Mouse (Mus musculus): ENCODE measurements around the gene Fxyd4. TPM values are rescaled to one million over a fixed set of nuclear protein-coding genes. Genes with fewer than 3 reads are reported as not detected.

The Fxyd4 gene
- not detected for total RNA-seq (2021)
- long read RNA-seq, experiment 1, result 0 reads
- long read RNA-seq, experiment 2, result 0 reads

- intact Hi-C loops (cut with DNase I), result no loop called here
- Histone ChIP-seq H3K27ac (peak within 1 kb of the TSS; percentile 42; the same call in 1 of the 2 replicates), H3K4me3 (no peak within 1 kb of the TSS)
- no peak for TF ChIP-seq CTCF (IDR thresholded peaks at IDR 0.05)
- no peak for DNase-seq (ENCODE audit: extremely low spot score in 1 of 2, low spot score in 2 of 2)
Observed at GRCm38 (mm10) chr6:117937222-117937932, at the start of gene Fxyd4. TSS of gene Fxyd4 (minus strand) at chr6:117937692.

DNA sequence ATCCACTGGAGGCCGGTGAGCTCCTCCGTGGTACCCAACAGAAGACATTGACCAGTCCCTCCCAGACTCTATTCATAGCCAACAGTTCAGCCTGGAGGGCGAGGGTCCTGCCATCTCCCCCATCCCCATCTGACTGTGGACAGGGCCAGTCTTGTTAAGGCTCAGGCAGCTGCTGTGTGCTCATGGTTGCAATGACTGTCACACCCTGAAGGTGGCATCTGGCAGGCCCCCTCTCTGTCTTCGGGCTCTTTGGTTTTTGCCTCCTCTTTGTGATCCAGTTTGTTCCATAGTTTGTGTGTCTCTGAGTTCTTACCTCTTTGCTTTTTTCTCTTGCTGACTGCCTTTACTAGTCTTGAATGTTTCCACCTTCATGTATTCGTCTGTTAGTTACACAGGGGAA, 49.7 kb upstream of the Fxyd4 start:
- TF ChIP-seq CTCF (IDR thresholded peaks at IDR 0.05), result peak; percentile 27
- intact Hi-C loops (cut with DNase I), result no loop called here
- H3K27ac ChIP-seq, result no peak overlapping the region
- H3K4me3 ChIP-seq, result no peak overlapping the region
- no peak for DNase-seq (ENCODE audit: extremely low spot score in 1 of 2, low spot score in 2 of 2)

DNA sequence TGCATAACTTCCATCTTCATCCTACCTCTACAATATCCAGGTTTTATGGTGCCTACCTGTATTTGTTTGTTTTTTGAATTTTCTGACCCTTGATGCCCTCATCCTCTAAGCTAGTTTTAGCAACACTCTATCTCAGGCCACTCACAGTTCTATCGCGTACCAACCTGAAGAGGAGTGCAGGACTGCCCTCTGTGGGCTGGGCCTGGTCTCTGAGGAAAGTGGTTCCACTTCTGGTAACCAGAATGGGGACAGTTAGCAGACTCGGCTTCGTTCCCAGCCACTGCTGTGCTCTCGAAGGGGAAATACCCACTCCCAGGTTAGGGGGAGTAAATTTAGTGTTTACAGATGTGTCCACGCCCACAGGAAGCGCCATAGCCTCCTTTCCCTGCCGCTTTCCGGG, 29.2 kb upstream of the Fxyd4 start:
- Histone ChIP-seq H3K27ac (no peak overlapping the region), H3K4me3 (no peak overlapping the region)
- intact Hi-C loops (cut with DNase I), result no loop called here
- no peak; the same call in 1 of the 2 replicates for TF ChIP-seq CTCF (IDR thresholded peaks at IDR 0.05)
- DNase-seq (ENCODE audit: extremely low spot score in 1 of 2, low spot score in 2 of 2), result no peak

DNA sequence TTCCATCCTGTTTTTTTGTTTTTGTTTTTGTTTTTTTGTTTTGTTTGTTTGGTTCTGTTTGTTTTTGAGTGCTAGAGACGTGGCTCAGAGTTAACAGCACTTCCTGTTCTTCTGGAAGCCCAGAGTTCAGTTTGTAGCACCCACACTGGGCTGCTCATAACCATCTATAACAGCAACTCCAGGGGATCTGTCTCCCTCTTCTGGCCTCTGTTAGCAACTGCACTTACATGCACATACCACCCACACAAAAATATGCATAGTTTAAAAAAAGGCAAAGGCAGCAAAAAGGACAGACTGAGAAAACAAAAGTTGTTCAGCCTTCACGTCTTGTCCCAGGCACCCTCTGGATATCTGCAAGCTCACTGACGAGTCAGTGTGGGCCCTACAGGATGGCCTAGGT, 25.7 kb upstream of the Fxyd4 start:
- no peak overlapping the region for H3K27ac ChIP-seq
- DNase-seq (ENCODE audit: extremely low spot score in 1 of 2, low spot score in 2 of 2), result no peak
- H3K4me3 ChIP-seq, result no peak overlapping the region
- peak; percentile 23 for TF ChIP-seq CTCF (IDR thresholded peaks at IDR 0.05)
- intact Hi-C loops (cut with DNase I), result no loop called here

DNA sequence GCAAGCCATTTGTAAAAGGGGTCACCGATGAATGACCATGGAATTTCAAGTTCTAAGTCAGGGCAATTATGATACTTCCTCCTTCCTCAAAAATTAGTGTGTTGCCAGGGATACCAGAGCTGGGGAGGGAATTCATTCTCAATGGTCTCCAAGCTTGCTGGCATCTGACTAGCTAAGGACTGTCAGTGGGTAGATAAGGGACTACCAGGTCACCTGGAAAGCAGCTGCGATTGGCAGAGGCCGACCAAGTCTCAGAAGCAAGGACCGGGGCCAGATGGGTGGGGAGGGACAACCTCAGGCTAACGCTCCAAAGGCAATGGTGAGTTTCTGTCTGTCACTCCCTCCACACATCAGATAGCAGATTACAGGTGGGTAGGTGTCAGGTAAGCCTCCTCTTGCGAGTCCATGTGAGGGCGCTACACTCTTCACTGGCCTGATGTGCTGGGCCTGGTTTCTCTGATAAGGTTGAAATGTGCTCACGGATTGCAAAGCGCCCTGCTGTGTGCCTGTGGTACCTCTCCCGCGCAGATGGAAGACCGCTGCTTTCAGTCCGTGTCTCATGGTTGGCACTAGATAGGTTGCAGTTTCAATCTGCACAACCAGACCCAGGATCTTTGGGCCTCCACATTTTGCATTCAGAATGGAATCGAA, 19.5 kb upstream of the Fxyd4 start:
- TF ChIP-seq CTCF (IDR thresholded peaks at IDR 0.05), result peak; percentile 1; the same call in 1 of the 2 replicates
- intact Hi-C loops (cut with DNase I), result no loop called here
- H3K27ac ChIP-seq, result no peak overlapping the region
- no peak for DNase-seq (ENCODE audit: extremely low spot score in 1 of 2, low spot score in 2 of 2)
- H3K4me3 ChIP-seq, result no peak overlapping the region

DNA sequence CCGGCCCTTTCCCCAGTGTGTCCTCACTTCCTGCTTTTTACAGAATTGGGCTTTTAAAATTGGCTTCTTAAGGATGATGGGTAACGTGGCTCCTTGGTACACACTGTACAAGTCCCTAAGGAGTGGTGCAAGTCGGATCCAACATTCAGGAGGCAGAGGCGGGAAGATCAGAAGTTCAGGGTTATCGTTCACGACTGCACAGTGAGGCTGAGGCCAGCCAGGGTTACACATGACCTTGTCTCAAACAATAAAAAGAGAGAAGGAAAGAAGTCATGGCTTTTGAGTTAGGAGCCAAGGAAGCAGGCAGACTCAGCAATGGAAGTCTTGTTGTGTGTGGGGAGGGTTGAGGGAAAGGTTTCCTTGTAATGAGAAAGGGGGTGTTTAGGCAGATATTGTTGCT, 18.7 kb upstream of the Fxyd4 start:
- DNase-seq (ENCODE audit: extremely low spot score in 1 of 2, low spot score in 2 of 2), result no peak
- Histone ChIP-seq H3K27ac (no peak overlapping the region), H3K4me3 (no peak overlapping the region)
- TF ChIP-seq CTCF (IDR thresholded peaks at IDR 0.05), result no peak
- intact Hi-C loops (cut with DNase I), result no loop called here

DNA sequence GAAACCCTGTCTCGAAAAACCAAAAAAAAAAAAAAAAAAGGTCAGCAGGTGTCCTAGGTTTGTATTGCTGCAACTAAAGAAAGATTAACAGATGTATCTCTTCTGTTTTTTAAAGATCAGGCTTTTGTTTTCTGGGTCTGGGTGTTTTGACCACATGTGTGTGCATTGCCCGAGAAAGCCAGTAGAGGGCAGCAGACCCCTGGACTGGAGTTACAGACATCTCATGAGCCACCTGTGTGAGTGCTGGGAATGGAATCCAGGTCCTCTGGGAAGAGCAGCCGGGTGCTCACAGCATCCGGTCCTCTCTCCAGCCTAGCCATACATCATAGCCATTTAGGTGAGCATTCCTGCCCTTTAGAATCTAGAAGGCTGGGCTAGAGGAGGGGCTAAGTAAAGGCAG, 14.8 kb upstream of the Fxyd4 start:
- no peak overlapping the region for H3K27ac ChIP-seq
- no peak overlapping the region for H3K4me3 ChIP-seq
- peak; percentile 21 for TF ChIP-seq CTCF (IDR thresholded peaks at IDR 0.05)
- intact Hi-C loops (cut with DNase I), result no loop called here
- DNase-seq (ENCODE audit: extremely low spot score in 1 of 2, low spot score in 2 of 2), result no peak

DNA sequence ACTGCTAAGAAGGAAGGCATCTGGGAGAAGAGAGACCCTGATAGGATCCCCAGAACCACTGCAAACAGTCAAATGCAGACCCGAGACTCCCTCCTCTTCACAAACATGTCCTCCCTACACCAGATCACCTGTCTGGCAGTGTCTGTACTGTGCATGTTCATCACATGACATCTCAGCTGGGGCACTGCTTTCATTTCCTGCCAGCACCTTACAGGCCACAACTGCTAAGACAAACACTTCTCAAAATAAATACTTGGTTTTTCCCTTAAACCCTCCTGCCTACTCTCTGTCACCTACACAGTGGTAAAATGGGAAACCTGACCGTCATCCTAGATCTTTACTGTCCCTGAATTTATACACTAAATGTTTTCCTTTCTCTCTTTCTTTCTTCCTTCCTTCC, 6.4 kb upstream of the Fxyd4 start:
- intact Hi-C loops (cut with DNase I), result loop anchor here (5.0 kb wide), 2 partner anchors 68 to 128 kb away; partner anchors contain the start of gene Rasgef1a
- TF ChIP-seq CTCF (IDR thresholded peaks at IDR 0.05), result no peak
- Histone ChIP-seq H3K27ac (no peak overlapping the region), H3K4me3 (no peak overlapping the region)
- no peak for DNase-seq (ENCODE audit: extremely low spot score in 1 of 2, low spot score in 2 of 2)

DNA sequence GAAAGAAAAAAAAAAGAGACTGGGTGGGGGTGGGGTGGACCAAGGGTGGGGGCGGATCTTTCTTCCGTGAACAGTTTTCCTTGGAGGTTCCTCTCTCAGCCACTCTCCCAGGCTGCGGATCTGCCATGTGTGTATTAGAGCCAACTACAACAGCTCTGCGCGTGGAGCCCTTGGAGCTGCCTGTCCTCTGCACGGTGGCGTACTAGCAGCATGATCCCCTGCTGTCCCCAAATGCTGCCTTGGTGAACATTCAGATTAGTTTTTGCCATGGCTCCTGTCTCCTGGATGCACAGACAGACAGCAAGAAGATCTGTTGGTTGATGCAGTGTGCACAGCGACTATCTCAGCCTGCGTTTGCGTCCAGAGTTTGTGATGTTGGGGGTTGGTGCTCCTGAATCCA, 5.3 kb upstream of the Fxyd4 start:
- H3K4me3 ChIP-seq, result no peak overlapping the region
- DNase-seq (ENCODE audit: extremely low spot score in 1 of 2, low spot score in 2 of 2), result peak in 1 of 2 experiments; percentile 22
- intact Hi-C loops (cut with DNase I), result loop anchor here (5.0 kb wide), 2 partner anchors 70 to 130 kb away; partner anchors contain the start of gene Rasgef1a
- H3K27ac ChIP-seq, result no peak overlapping the region
- no peak for TF ChIP-seq CTCF (IDR thresholded peaks at IDR 0.05)

GRCm38 (mm10) chr6:117938951-117939350, 1.5 kb upstream of the Fxyd4 start:
- DNase-seq (ENCODE audit: extremely low spot score in 1 of 2, low spot score in 2 of 2), result no peak
- Histone ChIP-seq H3K4me3 (no peak overlapping the region), H3K27ac (peak overlapping the region; percentile 42; the same call in 1 of the 2 replicates)
- intact Hi-C loops (cut with DNase I), result no loop called here
- no peak for TF ChIP-seq CTCF (IDR thresholded peaks at IDR 0.05)

- DNase-seq (ENCODE audit: extremely low spot score in 1 of 2, low spot score in 2 of 2), result no peak
- intact Hi-C loops (cut with DNase I), result no loop called here
- TF ChIP-seq CTCF (IDR thresholded peaks at IDR 0.05), result no peak
- H3K4me3 ChIP-seq, result no peak overlapping the region
- no peak overlapping the region for H3K27ac ChIP-seq
Observed at GRCm38 (mm10) chr6:117935681-117936612, 1.5 kb downstream of the Fxyd4 start.

Data from left cerebral cortex, adult 2 months (tissue).